Mouse (Mus musculus) midbrain, embryonic 14.5 days (tissue): ENCODE measurements around the gene Sike1. TPM values are rescaled to one million over a fixed set of nuclear protein-coding genes. Genes with fewer than 3 reads are reported as not detected.

Experiments used
- ATAC-seq: fragments of 200-750 bp; cut with Nextera tagmentation; 2 replicates; pipeline ENCODE4 v1.8.0; 2017; ENCODE audit warnings: moderate number of reproducible peaks, moderate library complexity; ENCODE audit not compliant: low FRiP score, low TSS enrichment
- DNase-seq: peaks from one replicate; pipeline ENCODE4 v3.0.0-alpha.2; 2015
- H3K27ac ChIP-seq: fragments of 300-500 bp; sonication (generic); replicated peaks from 2 replicates; pipeline ENCODE4 v1.5.1; 2014; ENCODE audit warnings: mild to moderate bottlenecking, low read depth, low read length, moderate library complexity
- H3K27me3 ChIP-seq: fragments of 300-500 bp; sonication (generic); 2 replicates; pipeline ENCODE4 v1.6.1; 2014; ENCODE audit warnings: low read length, control low read depth, mixed read lengths; ENCODE audit not compliant: control insufficient read depth, insufficient read depth
- H3K36me3 ChIP-seq: fragments of 300-500 bp; sonication (generic); 2 replicates; pipeline ENCODE4 v1.6.1; 2014; ENCODE audit warnings: low read length, control low read depth; ENCODE audit not compliant: control insufficient read depth, insufficient read depth
- H3K4me1 ChIP-seq: fragments of 300-500 bp; sonication (generic); 2 replicates; pipeline ENCODE4 v1.6.1; 2014; ENCODE audit warnings: mild to moderate bottlenecking, antibody characterized with exemption, low read length, control low read depth; ENCODE audit not compliant: control insufficient read depth, insufficient read depth
- H3K4me2 ChIP-seq: fragments of 300-500 bp; sonication (generic); 2 replicates; pipeline ENCODE4 v1.6.1; 2014; ENCODE audit warnings: mild to moderate bottlenecking, low read length, moderate library complexity
- H3K4me3 ChIP-seq: fragments of 300-500 bp; sonication (generic); replicated peaks from 2 replicates; pipeline ENCODE4 v1.5.1; 2014; ENCODE audit warnings: low read depth, low read length
- H3K9ac ChIP-seq: fragments of 300-500 bp; sonication (generic); replicated peaks from 2 replicates; pipeline ENCODE4 v1.6.1; 2014; ENCODE audit warnings: mild to moderate bottlenecking, low read length, moderate library complexity
- H3K9me3 ChIP-seq: fragments of 300-500 bp; sonication (generic); 2 replicates; pipeline ENCODE4 v1.6.1; 2016; ENCODE audit warnings: low read length, control low read depth, mixed read lengths; ENCODE audit not compliant: control insufficient read depth
- WGBS: fragments of 180-500 bp; shearing (Covaris S2); extraction: QIAGEN DNeasy Blood & Tissue Kit; methylation state at CpG from one replicate; pipeline ENCODE4 v1.1.7; 2014; 5-methylcytosine and 5-hydroxymethylcytosine counted together
- polyA plus RNA-seq: library from polyadenylated mRNA; unstranded; fragments of >200 nt; fragmentation: Nextera tagmentation; extraction: Ambion mirVana; gene quantifications from 2 replicates; pipeline ENCODE4 v1.2.1, GENCODE M21; 2014

The Sike1 gene
- 59.0 and 59.8 TPM in 2 replicates for polyA plus RNA-seq

DNA sequence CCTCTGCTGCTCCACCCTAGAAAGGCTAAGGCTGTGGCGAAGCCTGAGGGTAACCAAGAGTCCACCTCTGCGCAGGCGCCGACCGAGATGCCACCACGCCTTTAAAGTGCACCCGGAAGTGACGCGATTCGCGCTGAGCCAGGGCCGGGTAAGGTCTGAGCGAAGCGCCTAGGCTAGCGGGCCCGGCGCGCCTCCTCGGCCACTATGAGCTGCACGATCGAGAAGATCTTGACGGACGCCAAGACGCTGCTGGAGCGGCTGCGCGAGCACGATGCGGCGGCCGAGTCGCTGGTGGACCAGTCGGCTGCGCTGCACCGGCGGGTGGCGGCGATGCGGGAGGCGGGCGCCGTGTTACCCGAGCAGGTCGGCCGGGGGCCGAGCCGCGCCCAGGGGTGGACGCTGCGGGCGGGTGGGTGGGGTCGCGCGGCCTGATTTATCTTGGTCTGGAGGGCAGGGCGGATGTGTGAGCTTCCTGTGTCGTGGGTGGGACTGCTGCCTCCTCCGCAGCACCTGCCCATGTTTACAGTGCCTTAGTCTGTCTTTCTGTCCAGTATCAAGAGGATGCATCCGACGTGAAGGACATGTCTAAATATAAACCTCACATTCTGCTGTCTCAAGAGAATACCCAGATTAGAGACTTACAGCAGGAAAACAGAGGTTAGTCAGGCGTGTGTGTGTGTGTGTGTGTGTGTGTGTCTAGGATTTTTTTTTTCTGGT is at the start of gene Sike1:
Gene Sike1, plus strand, starts transcription at position 104 of the 717 bp plus-strand sequence.
- no peaks in the 10 kb centered on the region for H3K27me3 ChIP-seq
- under 1% methylated on average over 60 of the region's 60 CpGs for WGBS
- peak within 1 kb of the TSS; percentile 67 for H3K4me3 ChIP-seq
- H3K9me3 ChIP-seq: no peaks in the 10 kb centered on the region
- peak within 1 kb of the TSS; percentile 73 for H3K4me2 ChIP-seq
- H3K9ac ChIP-seq: peak within 1 kb of the TSS; percentile 81
- H3K4me1 ChIP-seq: peaks cover 7% of the 10 kb centered on the region
- ATAC-seq: peak; percentile 98
- peaks cover 25% of the 10 kb centered on the region for H3K36me3 ChIP-seq
- peak; percentile 96 for DNase-seq
- H3K27ac ChIP-seq: peak within 1 kb of the TSS; percentile 89

DNA sequence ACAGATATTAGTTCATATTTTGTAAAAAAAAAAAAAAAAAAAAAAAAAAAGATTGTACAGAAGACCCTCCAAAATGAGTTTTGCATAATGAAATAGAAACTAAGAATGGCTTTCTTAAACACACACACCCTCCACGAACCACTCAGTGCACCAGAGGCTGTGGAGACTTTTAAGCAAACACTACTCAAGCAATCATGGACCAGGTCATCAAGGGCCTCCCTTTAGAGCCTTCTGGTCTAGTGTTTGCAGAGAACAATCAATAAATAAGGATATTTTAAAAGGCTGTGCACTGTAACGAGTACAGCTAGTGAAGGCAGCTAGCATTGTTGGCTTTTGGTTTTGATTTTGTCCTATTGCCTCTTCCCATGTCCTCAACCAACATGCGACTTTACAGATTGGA is 49.2 kb upstream of the Sike1 start:
- H3K4me2 ChIP-seq: no peak overlapping the region
- DNase-seq (no peak), ATAC-seq (no peak)
- H3K9me3 ChIP-seq: no peaks in the 10 kb centered on the region
- H3K27ac ChIP-seq: no peak overlapping the region
- no peaks in the 10 kb centered on the region for H3K4me1 ChIP-seq
- H3K36me3 ChIP-seq: no peaks in the 10 kb centered on the region
- H3K27me3 ChIP-seq: no peaks in the 10 kb centered on the region
- 85% methylated on average over 3 of the region's 3 CpGs for WGBS
- no peak overlapping the region for H3K9ac ChIP-seq
- H3K4me3 ChIP-seq: no peak overlapping the region

DNA sequence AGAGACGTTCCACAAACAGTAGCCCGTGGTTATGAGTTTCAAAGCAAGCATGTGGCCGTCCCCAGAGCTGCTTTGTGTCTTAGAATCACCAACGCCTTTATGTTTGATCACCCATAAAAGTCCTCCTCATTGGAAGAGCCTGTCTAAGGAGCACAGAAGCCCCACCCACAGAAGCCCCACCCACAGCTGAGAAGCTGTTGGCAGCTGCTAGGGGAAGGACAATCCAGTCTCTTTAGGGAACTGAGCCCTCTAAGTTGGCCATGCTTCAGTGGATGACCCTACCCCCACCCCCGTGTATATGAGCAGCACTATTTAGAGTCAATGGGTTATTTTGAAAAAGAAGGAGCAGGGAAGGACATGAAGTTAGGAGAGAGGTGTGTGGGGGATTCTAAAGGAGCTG is 48.6 kb upstream of the Sike1 start:
- H3K27me3 ChIP-seq: no peaks in the 10 kb centered on the region
- DNase-seq (no peak), ATAC-seq (no peak)
- H3K4me1 ChIP-seq: no peaks in the 10 kb centered on the region
- 39% methylated on average over 5 of the region's 5 CpGs for WGBS
- no peak overlapping the region for H3K27ac ChIP-seq
- no peaks in the 10 kb centered on the region for H3K9me3 ChIP-seq
- H3K9ac ChIP-seq: no peak overlapping the region
- no peaks in the 10 kb centered on the region for H3K36me3 ChIP-seq
- H3K4me3 ChIP-seq: no peak overlapping the region
- H3K4me2 ChIP-seq: no peak overlapping the region

DNA sequence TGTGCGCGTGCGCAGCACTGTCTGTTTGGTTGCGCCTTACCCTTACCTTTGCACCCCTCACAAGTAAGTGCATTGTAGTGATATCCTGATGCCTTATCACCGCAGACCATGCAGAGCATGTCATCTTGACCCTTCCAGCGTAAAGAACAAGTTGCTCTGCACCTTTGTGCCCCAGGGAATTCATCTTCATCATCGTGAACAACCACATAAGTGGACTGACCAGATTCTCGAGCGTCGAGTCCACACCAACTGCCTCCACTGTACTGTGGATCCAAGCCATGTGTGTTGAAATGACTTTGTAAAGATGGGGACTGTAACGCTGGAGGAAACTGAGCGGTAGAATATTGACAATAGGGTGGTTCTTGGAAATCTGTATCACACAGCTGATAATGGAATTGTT is 41.0 kb upstream of the Sike1 start:
- no peak overlapping the region for H3K4me3 ChIP-seq
- H3K27me3 ChIP-seq: no peaks in the 10 kb centered on the region
- H3K36me3 ChIP-seq: no peaks in the 10 kb centered on the region
- 95% methylated on average over 12 of the region's 12 CpGs for WGBS
- no peak for ATAC-seq
- H3K9me3 ChIP-seq: no peaks in the 10 kb centered on the region
- H3K4me2 ChIP-seq: no peak overlapping the region
- H3K9ac ChIP-seq: no peak overlapping the region
- DNase-seq: no peak
- no peaks in the 10 kb centered on the region for H3K4me1 ChIP-seq
- H3K27ac ChIP-seq: no peak overlapping the region

DNA sequence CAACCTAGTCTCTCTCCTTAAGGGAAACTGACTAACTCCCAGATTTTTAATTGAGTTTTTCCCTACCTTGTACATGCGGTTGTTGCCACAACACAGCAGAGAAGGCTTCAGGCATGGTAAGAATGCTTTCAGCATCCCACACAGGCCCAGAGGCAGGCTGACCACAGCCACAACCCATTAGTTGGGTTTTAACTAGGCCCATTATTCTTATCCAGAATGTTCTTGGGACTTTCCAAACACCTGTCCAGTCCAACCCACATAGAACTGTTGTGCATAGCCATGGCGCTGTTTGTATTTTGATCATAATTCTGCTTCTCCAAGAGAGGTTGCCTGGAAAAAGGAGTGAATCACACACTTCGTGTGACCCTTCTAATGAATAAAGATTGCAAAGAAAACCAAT is 40.4 kb upstream of the Sike1 start:
- no peak for DNase-seq
- Histone ChIP-seq H3K9me3 (no peaks in the 10 kb centered on the region), H3K9ac (no peak overlapping the region), H3K27ac (no peak overlapping the region), H3K27me3 (no peaks in the 10 kb centered on the region), H3K4me2 (no peak overlapping the region), H3K36me3 (no peaks in the 10 kb centered on the region), H3K4me1 (no peaks in the 10 kb centered on the region), H3K4me3 (no peak overlapping the region)
- WGBS: 89% methylated on average over 3 of the region's 3 CpGs
- ATAC-seq: no peak

DNA sequence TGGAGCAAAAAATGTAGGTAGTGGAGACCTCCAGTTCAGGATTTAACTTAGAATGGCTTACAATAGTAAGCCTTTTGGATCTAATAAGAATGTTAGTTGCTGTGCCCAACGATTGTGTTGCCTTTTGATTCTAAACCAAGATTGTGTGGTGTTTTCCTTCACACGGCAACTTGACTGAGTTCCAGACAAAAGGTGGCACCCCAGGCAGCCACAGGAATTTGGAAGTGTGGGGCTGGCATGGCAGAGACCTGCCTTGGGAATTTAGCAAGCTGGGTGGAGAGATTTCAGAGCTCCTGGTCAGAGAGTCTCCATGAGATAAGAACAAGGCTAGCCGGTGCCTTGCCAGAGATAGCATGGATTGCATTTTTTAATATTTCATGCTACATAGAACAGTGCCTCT is 39.9 kb upstream of the Sike1 start:
- Histone ChIP-seq H3K9me3 (no peaks in the 10 kb centered on the region), H3K9ac (no peak overlapping the region), H3K27ac (no peak overlapping the region), H3K4me1 (no peaks in the 10 kb centered on the region), H3K27me3 (no peaks in the 10 kb centered on the region), H3K4me2 (no peak overlapping the region), H3K4me3 (no peak overlapping the region), H3K36me3 (no peaks in the 10 kb centered on the region)
- WGBS: 59% methylated on average over 3 of the region's 3 CpGs
- no peak for ATAC-seq
- DNase-seq: no peak

DNA sequence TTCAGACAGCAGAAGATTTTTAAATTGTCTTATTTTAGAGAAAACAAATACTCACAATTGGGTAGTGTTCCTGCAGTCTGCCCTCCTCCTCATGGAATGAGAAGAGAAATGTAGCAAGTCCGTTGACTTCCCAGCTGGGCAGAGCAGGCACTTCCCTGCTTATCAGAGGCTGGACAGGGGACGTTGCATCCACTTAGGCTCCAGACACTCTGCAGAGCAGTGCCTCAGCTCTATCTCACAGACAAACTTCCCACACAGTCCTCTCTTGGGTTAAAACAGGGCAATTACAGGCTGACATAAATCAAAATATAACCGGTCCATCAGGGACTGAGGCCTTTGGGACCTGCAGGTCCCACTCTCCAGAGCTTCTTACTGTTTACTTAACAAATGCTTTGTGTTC is 31.5 kb upstream of the Sike1 start, which contains the start of gene Nr1h5:
Gene Nr1h5, minus strand, starts transcription at position 101 of the 400 bp plus-strand sequence.
- Histone ChIP-seq H3K4me1 (no peaks in the 10 kb centered on the region), H3K9me3 (no peaks in the 10 kb centered on the region), H3K27ac (no peak within 1 kb of the TSS), H3K4me2 (no peak within 1 kb of the TSS), H3K9ac (no peak within 1 kb of the TSS), H3K27me3 (no peaks in the 10 kb centered on the region), H3K36me3 (no peaks in the 10 kb centered on the region), H3K4me3 (no peak within 1 kb of the TSS)
- 64% methylated on average over 3 of the region's 3 CpGs for WGBS
- DNase-seq: no peak
- no peak for ATAC-seq

DNA sequence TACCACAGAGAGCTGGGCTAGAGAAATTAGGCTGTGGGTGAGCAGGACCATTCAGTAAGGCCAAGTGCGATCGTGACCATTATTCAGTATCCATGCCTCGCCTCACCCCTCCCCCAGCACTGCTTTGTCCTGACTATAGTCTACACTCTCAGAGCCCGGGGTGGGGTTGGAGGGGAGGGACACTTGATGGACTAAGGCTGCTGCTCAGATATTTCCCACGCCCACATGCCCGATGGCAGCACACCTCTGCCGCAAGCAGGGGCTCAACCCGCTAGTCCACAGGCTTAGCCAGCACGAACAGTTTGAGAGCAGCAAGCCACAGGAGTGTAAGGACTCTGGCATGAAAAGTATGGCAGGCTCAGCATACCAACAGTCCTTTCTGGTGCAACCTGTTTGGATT is 25.4 kb upstream of the Sike1 start:
- H3K27ac ChIP-seq: no peak overlapping the region; the same call in 1 of the 2 replicates
- 0 out of 2 replicates have a peak overlapping the region, but pooled peaks have one; percentile 17 for H3K4me2 ChIP-seq
- H3K27me3 ChIP-seq: no peaks in the 10 kb centered on the region
- H3K4me1 ChIP-seq: no peaks in the 10 kb centered on the region
- ATAC-seq (peak; percentile 34; the same call in 1 of the 2 replicates), DNase-seq (peak; percentile 24)
- 43% methylated on average over 9 of the region's 9 CpGs for WGBS
- no peak overlapping the region for H3K4me3 ChIP-seq
- H3K36me3 ChIP-seq: no peaks in the 10 kb centered on the region
- no peaks in the 10 kb centered on the region for H3K9me3 ChIP-seq
- H3K9ac ChIP-seq: no peak overlapping the region

DNA sequence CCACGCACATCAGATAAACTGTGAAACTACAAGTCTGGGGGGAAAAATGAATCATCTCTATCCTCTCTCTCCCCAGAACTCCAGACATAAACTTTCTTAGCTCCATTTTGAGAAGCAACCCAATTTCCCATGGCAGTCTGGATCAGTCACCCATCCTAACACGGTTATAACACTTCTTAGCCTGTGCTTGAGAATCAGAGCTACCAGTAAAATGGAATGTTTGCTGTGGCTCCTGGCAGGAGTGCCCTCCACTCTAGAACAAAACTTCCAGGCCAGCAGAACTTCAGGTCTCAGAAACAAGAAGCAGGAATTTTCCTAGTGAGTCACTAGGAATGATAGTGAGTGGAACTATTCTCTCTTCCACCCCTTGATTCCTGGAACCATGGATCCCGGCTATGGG is 25.0 kb upstream of the Sike1 start:
- H3K27me3 ChIP-seq: no peaks in the 10 kb centered on the region
- H3K4me1 ChIP-seq: no peaks in the 10 kb centered on the region
- DNase-seq (no peak), ATAC-seq (no peak)
- H3K27ac ChIP-seq: no peak overlapping the region
- H3K36me3 ChIP-seq: no peaks in the 10 kb centered on the region
- no peak overlapping the region for H3K4me2 ChIP-seq
- 89% methylated on average over 3 of the region's 3 CpGs for WGBS
- H3K4me3 ChIP-seq: no peak overlapping the region
- H3K9ac ChIP-seq: no peak overlapping the region
- no peaks in the 10 kb centered on the region for H3K9me3 ChIP-seq
